Mouse (Mus musculus) forebrain, embryonic 11.5 days (tissue): ENCODE measurements around the gene Mtrex. TPM values are rescaled to one million over a fixed set of nuclear protein-coding genes. Genes with fewer than 3 reads are reported as not detected.

Experiments
- ATAC-seq: fragments of 200-750 bp; cut with Nextera tagmentation; replicated peaks from 2 replicates; pipeline ENCODE4 v1.8.0; 2017; ENCODE audit warnings: moderate TSS enrichment; ENCODE audit not compliant: low FRiP score
- DNase-seq: peaks from one replicate; pipeline ENCODE4 v3.0.0-alpha.2; 2017; ENCODE audit warnings: low spot score
- H3K27ac ChIP-seq: fragments of 300-500 bp; sonication (generic); 2 replicates; pipeline ENCODE4 v1.5.1; 2014; ENCODE audit warnings: low read depth, low read length
- H3K27me3 ChIP-seq: fragments of 300-500 bp; sonication (generic); 2 replicates; pipeline ENCODE4 v1.6.1; 2014; ENCODE audit warnings: mild to moderate bottlenecking, low read length, mixed read lengths; ENCODE audit not compliant: control insufficient read depth, insufficient read depth
- H3K36me3 ChIP-seq: fragments of 300-500 bp; sonication (generic); 2 replicates; pipeline ENCODE4 v1.6.1; 2014; ENCODE audit warnings: mild to moderate bottlenecking, low read length, moderate library complexity, mixed read lengths; ENCODE audit not compliant: control insufficient read depth, insufficient read depth
- H3K4me1 ChIP-seq: fragments of 300-500 bp; sonication (generic); replicated peaks from 2 replicates; pipeline ENCODE4 v1.6.1; 2014; ENCODE audit warnings: low read length, mixed read lengths; ENCODE audit not compliant: control insufficient read depth, insufficient read depth
- H3K4me2 ChIP-seq: fragments of 300-500 bp; sonication (generic); 2 replicates; pipeline ENCODE4 v1.6.1; 2014; ENCODE audit warnings: low read depth, mild to moderate bottlenecking, low read length, moderate library complexity, mixed read lengths; ENCODE audit not compliant: severe bottlenecking
- H3K4me3 ChIP-seq: fragments of 300-500 bp; sonication (generic); 2 replicates; pipeline ENCODE4 v1.5.1; 2014; ENCODE audit warnings: low read depth, low read length
- H3K9ac ChIP-seq: fragments of 300-500 bp; sonication (generic); 2 replicates; pipeline ENCODE4 v1.6.1; 2014; ENCODE audit warnings: low read length
- H3K9me3 ChIP-seq: fragments of 300-500 bp; sonication (generic); 2 replicates; pipeline ENCODE4 v1.6.1; 2016; ENCODE audit warnings: low read length, mixed read lengths; ENCODE audit not compliant: control insufficient read depth
- WGBS: fragments of 180-500 bp; shearing (Covaris S2); extraction: QIAGEN DNeasy Blood & Tissue Kit; methylation state at CpG from one replicate; pipeline ENCODE4 v1.1.7; 2014; 5-methylcytosine and 5-hydroxymethylcytosine counted together
- polyA plus RNA-seq: library from polyadenylated mRNA; unstranded; fragments of >200 nt; fragmentation: Nextera tagmentation; extraction: Ambion mirVana; gene quantifications from 2 replicates; pipeline ENCODE4 v1.2.1, GENCODE M21; 2014

The Mtrex gene
- polyA plus RNA-seq, 1 experiment from 2014 or later: 109 TPM

DNA sequence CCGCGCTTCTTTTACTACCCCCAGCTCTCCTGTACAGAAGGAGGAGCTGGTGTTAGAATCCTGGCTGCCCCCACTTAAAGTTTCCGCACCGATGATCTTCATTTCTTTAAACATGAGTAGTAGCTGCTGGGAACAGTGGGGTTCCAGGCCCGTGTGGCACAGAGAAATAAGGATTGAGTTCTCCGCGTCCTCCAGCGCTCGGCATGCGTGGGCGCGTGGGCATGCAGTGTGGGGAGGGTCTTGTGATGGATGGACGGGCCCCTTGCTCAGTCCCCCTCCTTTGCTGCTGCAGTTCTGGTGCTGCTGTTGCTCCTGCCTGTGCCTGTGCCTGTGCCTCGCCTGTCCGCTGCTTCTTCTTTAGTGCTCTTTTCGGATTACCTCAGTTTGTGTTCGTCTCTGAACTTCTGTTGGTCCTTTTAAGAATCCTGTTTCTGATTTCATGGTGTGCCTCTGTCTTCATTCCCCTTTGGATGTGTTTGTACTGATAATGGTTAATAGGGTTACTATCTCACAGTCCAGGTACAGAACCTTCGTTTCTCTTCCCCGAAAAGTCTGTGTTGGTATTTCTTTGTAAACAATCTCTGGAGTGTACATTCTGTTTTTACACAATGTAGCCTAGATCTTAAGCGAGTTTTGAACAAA, 93.8 kb downstream of the Mtrex start:
- Histone ChIP-seq H3K4me1 (no peaks in the 10 kb centered on the region; the same call in 1 of the 2 replicates), H3K9me3 (no peaks in the 10 kb centered on the region), H3K9ac (no peak overlapping the region), H3K27ac (no peak overlapping the region), H3K36me3 (no peaks in the 10 kb centered on the region), H3K4me2 (no peak overlapping the region), H3K4me3 (no peak overlapping the region), H3K27me3 (no peaks in the 10 kb centered on the region)
- no peak for DNase-seq
- 61% methylated on average over 20 of the region's 20 CpGs for WGBS
- no peak; the same call in 1 of the 2 replicates for ATAC-seq

DNA sequence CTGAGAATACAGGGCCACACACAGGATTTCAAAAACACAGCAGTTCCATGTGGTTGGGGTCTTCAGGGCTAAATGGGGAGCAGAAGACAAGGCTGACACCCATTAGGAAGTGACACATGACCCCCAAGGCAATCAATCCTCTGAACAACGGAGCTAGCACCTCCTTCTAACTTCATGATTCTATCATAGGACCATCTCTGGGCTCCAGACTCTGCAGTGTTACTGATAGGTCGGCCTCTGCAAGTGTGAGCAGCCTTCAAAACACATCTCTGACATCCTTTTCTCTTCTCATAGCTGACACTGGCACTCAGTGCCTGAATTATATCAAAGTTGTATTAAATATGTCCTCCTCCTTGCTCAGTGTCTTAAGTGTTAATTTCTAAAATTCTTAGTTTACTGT, 94.6 kb downstream of the Mtrex start:
- H3K4me3 ChIP-seq: no peak overlapping the region
- no peaks in the 10 kb centered on the region for H3K27me3 ChIP-seq
- no peaks in the 10 kb centered on the region; the same call in 1 of the 2 replicates for H3K4me1 ChIP-seq
- H3K4me2 ChIP-seq: no peak overlapping the region
- H3K27ac ChIP-seq: no peak overlapping the region
- H3K9me3 ChIP-seq: no peaks in the 10 kb centered on the region
- no peak overlapping the region for H3K9ac ChIP-seq
- WGBS: 75% methylated on average over 2 of the region's 2 CpGs
- no peaks in the 10 kb centered on the region for H3K36me3 ChIP-seq
- ATAC-seq: no peak
- no peak for DNase-seq

DNA sequence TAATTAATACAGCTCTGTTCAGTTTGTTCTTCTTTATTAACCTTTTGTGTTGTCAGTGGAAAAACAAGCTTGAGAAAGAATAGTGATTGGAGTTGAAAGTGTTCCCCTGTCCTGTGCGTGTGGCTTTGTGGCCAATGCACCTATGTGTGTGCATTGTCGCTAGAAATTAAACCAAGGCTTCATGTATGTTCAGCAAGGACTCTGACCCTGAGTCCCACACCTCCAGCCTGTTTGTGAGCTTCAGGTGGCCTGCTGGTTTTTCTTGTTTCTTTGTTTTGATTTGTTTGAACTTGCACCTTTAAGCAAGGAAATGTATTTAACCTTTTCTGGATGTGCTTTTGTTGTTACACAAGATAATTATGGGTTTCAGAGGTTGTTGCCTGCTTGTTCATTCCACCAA, 97.6 kb downstream of the Mtrex start:
- no peaks in the 10 kb centered on the region for H3K9me3 ChIP-seq
- DNase-seq: no peak
- no peak for ATAC-seq
- H3K4me2 ChIP-seq: no peak overlapping the region
- no peaks in the 10 kb centered on the region for H3K4me1 ChIP-seq
- no peaks in the 10 kb centered on the region for H3K36me3 ChIP-seq
- no peaks in the 10 kb centered on the region for H3K27me3 ChIP-seq
- WGBS: 85% methylated on average over 2 of the region's 2 CpGs
- no peak overlapping the region for H3K4me3 ChIP-seq
- no peak overlapping the region for H3K27ac ChIP-seq
- H3K9ac ChIP-seq: no peak overlapping the region

DNA sequence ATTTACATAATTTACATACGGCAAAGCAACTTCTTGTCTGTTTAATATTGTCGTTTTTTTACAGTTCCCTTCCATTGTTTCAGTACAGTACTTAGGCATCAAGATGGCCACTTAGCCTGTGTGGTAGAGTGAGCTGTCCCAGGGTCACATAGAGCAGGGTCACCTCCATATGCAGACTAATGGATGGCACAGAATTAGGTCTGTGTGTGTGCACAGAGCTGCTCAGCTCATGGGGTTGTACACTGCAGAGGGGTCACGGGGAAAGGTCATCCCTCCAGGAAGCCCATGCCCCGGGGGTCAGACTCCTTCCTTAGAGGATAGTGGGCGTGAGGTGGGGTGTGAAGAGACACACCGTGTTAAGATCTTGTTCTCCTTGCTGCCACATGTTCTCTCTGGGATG, 101.7 kb downstream of the Mtrex start:
- Histone ChIP-seq H3K4me3 (no peak overlapping the region), H3K4me2 (no peak overlapping the region), H3K9me3 (no peaks in the 10 kb centered on the region), H3K4me1 (no peaks in the 10 kb centered on the region), H3K27ac (no peak overlapping the region), H3K9ac (no peak overlapping the region), H3K36me3 (no peaks in the 10 kb centered on the region), H3K27me3 (no peaks in the 10 kb centered on the region)
- DNase-seq (no peak), ATAC-seq (no peak)
- 63% methylated on average over 6 of the region's 6 CpGs for WGBS

DNA sequence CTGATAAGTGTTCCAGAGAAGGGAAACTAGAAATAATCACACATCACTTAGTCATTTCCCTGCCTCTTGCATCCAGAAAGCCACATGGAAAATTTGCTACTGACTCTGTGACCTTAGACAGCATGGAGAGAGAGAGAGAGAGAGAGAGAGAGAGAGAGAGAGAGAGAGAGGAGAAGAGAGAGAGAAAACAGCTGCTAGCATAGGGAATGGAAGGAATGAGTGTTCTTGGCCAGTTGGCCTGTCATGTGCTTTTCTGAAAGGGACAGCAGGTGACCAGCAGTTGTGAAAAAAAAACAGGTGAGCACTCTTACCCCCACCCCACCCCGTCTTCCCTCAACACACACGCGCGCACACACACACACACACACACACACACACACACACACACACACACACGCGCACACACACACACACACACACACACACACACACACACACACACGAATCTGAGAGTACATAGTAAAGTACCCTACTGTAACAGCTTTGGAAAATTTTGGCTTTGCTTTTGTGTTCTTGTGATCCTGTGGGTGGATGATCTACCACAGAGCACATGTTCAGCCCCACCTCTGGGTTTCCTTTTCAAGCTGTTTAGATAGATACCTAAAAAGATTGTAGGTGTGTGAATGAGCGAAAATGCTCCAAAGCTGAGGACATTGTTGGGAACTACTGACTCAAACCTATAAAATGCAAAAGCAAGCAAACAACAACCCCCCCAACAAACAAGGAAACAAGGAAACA, 103.1 kb downstream of the Mtrex start:
- DNase-seq (no peak), ATAC-seq (no peak)
- H3K4me3 ChIP-seq: no peak overlapping the region
- 71% methylated on average over 8 of the region's 8 CpGs for WGBS
- H3K4me1 ChIP-seq: no peaks in the 10 kb centered on the region
- no peak overlapping the region for H3K27ac ChIP-seq
- no peaks in the 10 kb centered on the region for H3K9me3 ChIP-seq
- H3K27me3 ChIP-seq: no peaks in the 10 kb centered on the region
- H3K9ac ChIP-seq: no peak overlapping the region
- no peaks in the 10 kb centered on the region for H3K36me3 ChIP-seq
- no peak overlapping the region for H3K4me2 ChIP-seq

DNA sequence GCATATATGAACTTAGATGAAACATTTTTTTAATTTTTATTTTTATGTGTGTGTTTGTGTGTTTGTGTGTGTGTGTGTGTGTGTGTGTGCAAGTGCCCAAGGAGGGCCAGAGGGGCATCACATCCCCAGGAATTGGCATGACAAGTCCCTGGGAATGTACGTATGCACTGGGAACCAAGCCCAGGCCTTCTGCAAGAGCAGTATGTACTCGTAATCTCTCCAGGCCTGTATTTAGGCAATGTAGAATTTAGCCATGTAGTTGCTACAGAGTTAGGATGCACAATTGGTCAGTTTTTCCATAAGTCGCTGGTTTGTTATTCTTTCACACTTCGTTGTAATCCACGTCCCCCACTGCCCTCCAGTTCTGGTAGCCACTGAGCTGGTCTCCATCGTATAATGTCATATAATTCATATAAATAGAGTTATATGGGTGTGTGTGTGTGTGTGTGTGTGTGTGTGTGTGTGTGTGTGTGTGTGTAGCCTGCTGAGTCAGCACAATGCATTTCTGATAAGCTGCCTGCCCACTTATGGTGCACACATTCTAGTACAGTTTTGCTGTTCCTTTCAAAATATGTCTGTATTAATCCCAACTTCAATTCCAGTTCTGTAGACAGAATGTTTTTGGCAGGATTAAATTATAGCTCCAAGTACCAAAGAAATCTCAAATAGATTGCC, 103.8 kb downstream of the Mtrex start:
- Histone ChIP-seq H3K36me3 (no peaks in the 10 kb centered on the region), H3K9ac (no peak overlapping the region), H3K9me3 (no peaks in the 10 kb centered on the region), H3K27ac (no peak overlapping the region), H3K4me3 (no peak overlapping the region), H3K4me2 (no peak overlapping the region), H3K4me1 (no peaks in the 10 kb centered on the region), H3K27me3 (no peaks in the 10 kb centered on the region)
- WGBS: 93% methylated on average over 6 of the region's 6 CpGs
- DNase-seq: no peak
- ATAC-seq: no peak

DNA sequence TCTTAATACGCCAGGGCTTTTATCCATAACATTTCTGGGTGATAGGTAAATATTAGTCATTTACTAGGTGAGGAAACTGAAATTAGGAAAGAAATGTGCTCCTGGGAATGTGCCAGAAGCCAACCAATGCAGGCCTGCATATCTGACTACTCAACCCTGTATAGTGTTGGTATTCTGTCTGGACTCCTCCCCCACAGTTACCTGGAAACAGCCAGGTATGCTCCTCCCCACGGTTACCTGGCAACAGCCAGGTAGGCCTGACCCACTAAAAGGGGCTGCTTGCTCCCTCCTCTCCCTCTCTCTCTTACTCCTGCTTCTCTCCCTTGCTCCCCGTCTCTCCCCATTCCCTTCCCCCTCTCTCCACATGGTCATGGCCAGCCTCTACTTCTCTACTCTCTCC, 104.8 kb downstream of the Mtrex start:
- DNase-seq: no peak
- H3K27me3 ChIP-seq: no peaks in the 10 kb centered on the region
- H3K36me3 ChIP-seq: no peaks in the 10 kb centered on the region
- WGBS: 71% methylated on average over 3 of the region's 3 CpGs
- ATAC-seq: no peak
- no peak overlapping the region for H3K4me2 ChIP-seq
- no peaks in the 10 kb centered on the region for H3K4me1 ChIP-seq
- no peaks in the 10 kb centered on the region for H3K9me3 ChIP-seq
- no peak overlapping the region for H3K9ac ChIP-seq
- H3K27ac ChIP-seq: no peak overlapping the region
- no peak overlapping the region for H3K4me3 ChIP-seq

DNA sequence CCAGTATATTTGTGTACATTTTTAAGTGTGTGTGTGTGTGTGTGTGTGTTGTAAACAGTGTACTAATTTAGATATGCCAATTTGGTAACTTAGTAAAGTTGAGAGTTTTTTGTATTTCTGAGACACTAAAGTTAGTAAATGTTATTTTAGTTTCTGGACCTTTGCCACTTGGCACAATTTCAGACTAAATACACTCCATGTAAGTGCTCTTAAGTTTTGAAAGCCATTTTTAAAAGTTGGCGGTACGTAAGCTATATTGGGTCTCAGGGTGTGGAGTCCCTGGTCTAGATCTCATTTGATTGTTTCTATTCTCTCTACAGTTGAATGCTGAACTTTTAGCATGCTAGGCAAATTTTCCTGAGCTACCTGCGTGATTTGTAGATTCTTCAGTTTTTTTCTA, 109.1 kb downstream of the Mtrex start:
- Histone ChIP-seq H3K9me3 (no peaks in the 10 kb centered on the region), H3K9ac (no peak overlapping the region), H3K27me3 (no peaks in the 10 kb centered on the region), H3K4me2 (no peak overlapping the region), H3K36me3 (no peaks in the 10 kb centered on the region), H3K4me1 (no peaks in the 10 kb centered on the region), H3K4me3 (no peak overlapping the region), H3K27ac (no peak overlapping the region)
- WGBS: 89% methylated on average over 3 of the region's 3 CpGs
- no peak for DNase-seq
- no peak for ATAC-seq
